Mouse (Mus musculus) embryo, embryonic 9.5 days (tissue): ENCODE results near the gene Ifna14.
"Not testable (repeated sequence)": the region's sequence is repeated elsewhere in the genome, so short reads cannot be mapped to it uniquely, and the experiment has no call there.

Source experiments
- DNase-seq: peaks from one replicate; pipeline ENCODE4 v3.0.0-alpha.2; 2017; ENCODE audit errors: extremely low spot score

Gene Ifna14

GRCm38 (mm10) chr4:88571698-88572097 lies at the start of gene Ifna14:
TSS of gene Ifna14 (minus strand) at chr4:88571798.
- DNase-seq, result no peak

DNA sequence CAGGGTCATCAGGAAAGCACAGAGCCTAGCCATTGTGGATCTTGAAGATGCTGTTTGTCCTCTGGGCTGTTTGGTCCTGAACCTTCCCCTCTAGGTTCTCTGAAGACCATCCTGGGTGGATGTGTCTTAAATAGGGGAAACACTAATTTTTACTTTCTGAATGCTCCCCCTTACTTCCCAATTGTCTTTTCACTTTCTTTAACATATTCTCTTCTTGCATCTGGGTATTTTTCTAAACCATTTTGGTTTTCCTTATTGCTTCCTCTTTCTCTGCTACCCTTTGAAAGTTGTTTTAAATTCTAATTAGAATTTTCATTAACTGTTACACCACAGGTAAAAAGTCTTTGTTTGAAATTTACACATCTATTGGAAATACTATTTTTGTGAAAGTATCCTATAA lies 31.7 kb upstream of the Ifna14 start, which contains the start of gene Ifna12:
Ifna12 (minus strand) TSS at position 101 of the 400 bp plus-strand sequence.
- no peak for DNase-seq

- DNase-seq, result no peak
Measured at GRCm38 (mm10) chr4:88592285-88592684, 20.7 kb upstream of the Ifna14 start, which contains the start of gene Ifna9. TSS of gene Ifna9 (minus strand) at chr4:88592385.

DNA sequence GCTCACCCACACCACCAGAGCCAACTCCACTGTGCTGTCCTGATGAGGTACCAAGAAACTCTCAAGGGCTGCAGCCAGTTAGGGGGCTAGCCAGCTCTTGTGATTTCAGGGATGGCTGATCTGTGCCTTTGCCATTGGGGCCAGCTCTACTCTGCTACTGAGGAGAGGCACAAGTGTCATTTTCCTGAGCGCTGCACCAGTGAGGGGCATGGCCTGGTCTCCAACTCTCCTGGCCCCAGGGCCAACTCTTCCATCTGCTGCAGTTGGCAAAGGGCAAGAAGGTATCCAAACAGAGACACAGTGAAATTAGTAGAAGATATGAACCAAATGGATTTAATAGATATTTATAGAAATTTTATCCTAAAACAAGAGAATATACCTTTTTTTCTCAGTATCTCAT lies 9.8 kb downstream of the Ifna14 start:
- no peak for DNase-seq

DNA sequence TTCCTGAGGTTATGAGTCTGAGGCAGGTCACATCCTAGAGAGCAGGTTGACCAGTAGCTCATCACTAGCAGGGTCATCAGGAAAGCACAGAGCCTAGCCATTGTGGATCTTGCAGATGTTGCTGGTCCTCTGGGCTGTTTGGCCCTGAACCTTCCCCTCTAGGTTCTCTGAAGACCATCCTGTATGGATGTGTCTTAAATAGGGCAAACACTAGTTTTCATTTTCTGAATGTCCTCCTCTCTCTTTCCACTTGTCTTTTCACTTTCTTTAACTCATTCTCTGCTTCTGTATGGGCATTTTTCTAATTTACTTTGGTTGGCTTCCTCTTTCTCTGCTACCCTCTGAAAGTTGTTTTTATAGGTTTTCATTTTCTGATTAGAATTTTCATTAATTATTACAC lies 13.5 kb downstream of the Ifna14 start, which contains the start of gene Ifna15:
Ifna15 (minus strand) TSS at position 101 of the 400 bp plus-strand sequence.
- DNase-seq, result not testable (repeated sequence)

DNA sequence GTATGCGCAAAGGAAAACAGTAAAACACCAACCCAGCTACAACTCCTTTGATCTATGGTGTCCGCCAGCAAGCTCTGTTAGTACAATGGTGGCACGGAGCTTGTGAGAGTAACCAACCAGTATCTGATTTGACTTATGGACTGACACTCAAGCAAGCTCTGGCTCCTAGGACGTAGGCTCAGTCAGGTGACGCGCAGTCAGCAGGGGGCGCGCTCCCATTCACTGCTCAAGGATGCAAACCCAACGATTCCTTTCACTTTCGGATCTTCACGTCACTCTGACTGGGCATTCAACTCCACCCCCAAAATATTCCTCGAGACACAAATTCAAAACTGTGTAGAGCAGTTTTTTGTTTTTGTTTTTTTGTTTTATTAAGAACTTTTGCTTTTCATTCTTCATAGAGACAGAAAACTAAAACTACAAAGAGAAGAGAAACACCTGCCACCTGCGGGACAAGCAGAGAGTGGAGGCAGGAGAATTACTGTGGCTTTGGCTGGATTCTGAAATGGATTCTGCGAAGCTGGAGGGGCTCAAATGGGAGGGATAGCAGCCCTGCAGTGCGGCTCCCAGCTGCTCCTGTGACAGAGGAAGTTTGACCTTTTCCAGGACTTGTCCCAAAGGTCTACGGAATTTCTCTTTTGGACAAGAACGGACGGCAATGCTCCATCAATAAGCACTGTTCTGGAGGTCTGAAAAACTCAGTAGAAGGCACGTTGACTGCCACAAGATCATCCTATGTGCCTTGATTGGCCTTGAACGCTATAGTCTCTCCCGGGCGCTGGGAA lies 21.2 kb downstream of the Ifna14 start:
- peak; percentile 70 for DNase-seq

GRCm38 (mm10) chr4:88547986-88548385 lies 23.6 kb downstream of the Ifna14 start:
- DNase-seq, result no peak

- DNase-seq, result peak; percentile 65
Measured at GRCm38 (mm10) chr4:88543649-88544234, 27.9 kb downstream of the Ifna14 start.

GRCm38 (mm10) chr4:88537328-88537727 lies 34.3 kb downstream of the Ifna14 start:
- no peak for DNase-seq

GRCm38 (mm10) chr4:88536640-88537039 lies 35.0 kb downstream of the Ifna14 start:
- no peak for DNase-seq

DNA sequence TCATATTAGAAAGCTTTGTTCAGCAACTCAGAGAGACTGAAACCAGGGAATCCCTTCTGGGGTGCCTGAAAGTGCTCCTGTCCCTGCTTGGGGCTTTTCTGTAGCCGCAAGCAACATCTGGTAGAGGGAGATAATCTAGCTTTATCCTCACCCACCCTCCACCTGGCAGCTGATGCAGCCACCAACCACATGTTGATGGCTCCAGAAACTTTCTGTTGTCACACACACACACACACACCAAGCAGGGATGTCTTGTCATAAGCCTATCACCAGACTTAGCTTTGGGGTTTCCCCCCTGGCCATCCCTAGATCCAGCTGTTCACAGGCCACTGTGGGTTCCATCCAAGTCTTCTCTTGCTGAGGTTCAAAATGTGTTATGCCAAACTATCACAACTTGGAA lies 35.9 kb downstream of the Ifna14 start:
- DNase-seq, result no peak

DNA sequence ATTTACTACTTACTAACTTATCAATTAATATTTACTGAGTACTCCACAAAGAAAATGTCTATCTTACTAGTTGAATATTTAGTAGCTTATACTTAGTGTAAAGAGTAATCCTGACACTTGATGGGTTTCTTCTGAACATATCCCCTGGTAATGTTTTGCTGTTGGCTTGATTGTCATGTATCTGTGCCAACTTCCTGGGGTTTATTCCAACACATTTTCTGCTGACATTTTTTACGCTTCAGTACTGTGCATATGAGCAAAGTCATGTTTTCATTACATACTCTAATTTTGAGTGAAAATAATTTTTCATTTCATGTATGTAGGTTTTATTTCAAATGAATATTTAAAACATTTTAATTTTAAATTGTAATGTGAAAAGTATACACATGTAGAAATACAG lies 36.7 kb downstream of the Ifna14 start:
- no peak for DNase-seq

DNA sequence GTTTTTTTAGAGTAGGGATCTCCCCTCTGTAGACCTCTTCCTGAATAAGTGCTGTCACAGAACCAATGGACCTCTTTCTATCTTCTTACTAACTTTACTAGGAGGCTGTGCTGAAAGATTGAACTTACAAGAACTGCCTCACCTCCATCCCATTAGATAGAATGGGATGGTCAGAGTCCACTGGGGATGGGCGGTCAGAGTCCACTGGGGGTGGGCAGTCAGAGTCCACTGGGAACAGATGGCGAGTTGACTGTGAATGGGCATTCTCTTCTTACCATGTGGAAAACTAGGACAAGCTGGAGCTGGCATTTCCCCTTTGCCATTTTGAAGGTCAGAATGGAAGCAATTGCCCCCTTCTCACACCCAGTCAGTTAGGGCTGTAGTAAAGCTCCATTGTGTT lies 38.1 kb downstream of the Ifna14 start:
- no peak for DNase-seq

GRCm38 (mm10) chr4:88530892-88531291 lies 40.7 kb downstream of the Ifna14 start:
- DNase-seq, result no peak

DNA sequence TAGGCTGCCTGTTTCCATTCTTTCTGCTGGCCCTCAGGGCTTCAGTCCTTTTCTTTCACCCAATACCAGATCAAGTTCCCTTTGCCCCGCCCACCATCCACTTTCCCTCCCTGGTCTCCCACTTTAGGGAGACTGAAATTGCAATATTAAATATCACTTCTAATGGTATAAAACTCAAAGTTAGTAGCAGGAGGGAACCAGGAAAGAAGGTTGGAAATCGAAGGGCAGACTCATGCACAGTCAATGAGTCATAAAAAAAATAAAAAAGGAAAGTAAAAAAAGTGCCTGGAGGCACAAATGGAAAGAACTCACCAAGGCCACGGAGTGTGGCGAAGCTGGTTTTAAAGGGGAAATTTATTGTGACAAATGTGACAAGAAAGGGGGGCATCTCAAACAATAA lies 41.3 kb downstream of the Ifna14 start:
- DNase-seq, result no peak

DNA sequence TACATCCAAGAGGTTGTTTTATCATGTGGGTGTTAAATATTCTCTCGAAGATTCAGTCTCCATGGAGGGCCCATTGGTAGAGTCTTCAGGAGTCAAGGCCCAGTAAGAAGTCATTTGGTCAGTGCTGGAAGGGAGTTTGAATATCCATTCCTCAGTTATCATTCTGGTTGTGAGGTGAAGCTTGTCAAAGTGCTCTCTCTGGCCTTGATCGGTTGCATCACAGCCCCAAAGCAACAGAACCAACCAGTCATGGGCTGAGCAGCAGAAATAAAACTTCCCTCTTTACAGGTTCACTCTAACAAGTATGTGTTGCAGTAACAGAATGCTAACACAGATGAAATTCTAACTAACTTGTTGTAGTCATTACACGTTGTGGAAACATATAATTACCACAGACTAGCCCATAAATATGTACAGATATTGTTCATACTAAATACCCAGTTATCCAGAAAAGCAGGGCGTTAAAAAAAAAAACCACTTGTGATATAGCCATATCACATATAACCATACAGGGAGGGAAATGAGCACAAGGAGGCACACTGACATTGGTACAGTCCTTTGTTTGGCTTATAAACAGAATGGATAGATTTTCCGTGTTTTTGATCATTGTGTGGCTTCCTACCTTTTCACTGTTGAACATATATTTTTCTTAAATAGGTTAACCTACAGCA lies 45.1 kb downstream of the Ifna14 start:
- no peak for DNase-seq

DNA sequence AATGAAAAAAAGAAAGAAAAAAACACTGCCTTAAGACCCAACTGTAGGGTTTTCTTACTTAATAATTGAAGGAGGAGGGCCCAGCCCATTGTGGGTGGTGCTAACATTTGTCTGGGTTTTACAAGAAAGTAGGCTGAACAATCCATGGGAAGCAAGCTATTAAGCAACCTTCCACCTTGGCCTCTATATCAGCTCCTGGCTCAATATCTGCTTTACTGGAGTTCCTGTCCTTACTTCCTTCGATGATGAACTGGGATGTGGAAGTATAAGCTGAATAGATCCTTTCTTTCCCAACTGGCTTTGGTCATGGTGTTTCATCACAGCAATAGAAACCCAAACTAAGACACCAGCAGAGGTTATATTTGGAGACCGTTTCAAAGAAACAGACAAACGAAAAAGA lies 46.2 kb downstream of the Ifna14 start:
- no peak for DNase-seq

GRCm38 (mm10) chr4:88523241-88523640 lies 48.4 kb downstream of the Ifna14 start:
- peak; percentile 25 for DNase-seq

GRCm38 (mm10) chr4:88522674-88523073 lies 48.9 kb downstream of the Ifna14 start, which contains the start of gene Ifnb1:
TSS of gene Ifnb1 (minus strand) at chr4:88522774.
- DNase-seq, result no peak
